Mouse (Mus musculus) spleen, adult 18-20 months (tissue): ENCODE data around the gene Lix1l.

Experiments
- DNase-seq, 2 experiments: peaks; one replicate each; pipeline ENCODE4 v3.0.0; 2022; ENCODE audit warnings: mixed read lengths in 2 of 2

Lix1l gene

GRCm38 (mm10) chr3:96566661-96567450 is 34.1 kb upstream of the Lix1l start:
- DNase-seq: no peak

GRCm38 (mm10) chr3:96568605-96569004 is 32.3 kb upstream of the Lix1l start:
- peak in 1 of 2 experiments; percentile 17 for DNase-seq

- no peak for DNase-seq
Measured at GRCm38 (mm10) chr3:96569506-96569905, 31.4 kb upstream of the Lix1l start.

- DNase-seq: no peak
Measured at GRCm38 (mm10) chr3:96569966-96570605, 30.9 kb upstream of the Lix1l start.

- no peak for DNase-seq
Measured at GRCm38 (mm10) chr3:96570643-96571042, 30.3 kb upstream of the Lix1l start.

- no peak for DNase-seq
Measured at GRCm38 (mm10) chr3:96571336-96571735, 29.6 kb upstream of the Lix1l start.

GRCm38 (mm10) chr3:96571896-96572698 is 28.9 kb upstream of the Lix1l start:
- DNase-seq: no peak

GRCm38 (mm10) chr3:96573611-96574511 is 27.1 kb upstream of the Lix1l start:
- no peak for DNase-seq

GRCm38 (mm10) chr3:96575272-96575984 is 25.5 kb upstream of the Lix1l start:
- DNase-seq: no peak

- no peak for DNase-seq
Measured at GRCm38 (mm10) chr3:96576005-96576658, 24.8 kb upstream of the Lix1l start.

GRCm38 (mm10) chr3:96576690-96577541 is 24.0 kb upstream of the Lix1l start, which contains the start of gene Gm16253:
TSS of gene Gm16253 (plus strand) at chr3:96576984.
- DNase-seq: peak; percentile 85 to 87

- no peak for DNase-seq
Measured at GRCm38 (mm10) chr3:96577566-96577965, 23.4 kb upstream of the Lix1l start.

- no peak for DNase-seq
Measured at GRCm38 (mm10) chr3:96578561-96579238, 22.2 kb upstream of the Lix1l start.

- no peak for DNase-seq
Measured at GRCm38 (mm10) chr3:96579239-96579750, 21.7 kb upstream of the Lix1l start.

GRCm38 (mm10) chr3:96579885-96580454 is 21.0 kb upstream of the Lix1l start:
- peak; percentile 80 to 86 for DNase-seq

GRCm38 (mm10) chr3:96581141-96581540 is 19.8 kb upstream of the Lix1l start:
- no peak for DNase-seq

- DNase-seq: no peak
Measured at GRCm38 (mm10) chr3:96581771-96582515, 19.0 kb upstream of the Lix1l start.

GRCm38 (mm10) chr3:96583386-96583785 is 17.6 kb upstream of the Lix1l start:
- no peak for DNase-seq
